Mouse (Mus musculus) neural tube, embryonic 11.5 days (tissue): ENCODE measurements around the gene Hist1h4b. TPM values are rescaled to one million over a fixed set of nuclear protein-coding genes. Genes with fewer than 3 reads are reported as not detected.
"Not testable (repeated sequence)": the region's sequence is repeated elsewhere in the genome, so short reads cannot be mapped to it uniquely, and the experiment has no call there.

ENCODE experiments used
- ATAC-seq: fragments of 200-750 bp; cut with Nextera tagmentation; 2 replicates; pipeline ENCODE4 v1.8.0; 2017; ENCODE audit warnings: moderate number of reproducible peaks, mild to moderate bottlenecking, moderate TSS enrichment, moderate library complexity; ENCODE audit not compliant: insufficient read depth, low FRiP score, low TSS enrichment
- DNase-seq: peaks from one replicate; pipeline ENCODE4 v3.0.0-alpha.2; 2015; ENCODE audit warnings: low spot score
- H3K27ac ChIP-seq: fragments of 300-500 bp; sonication (generic); 2 replicates; pipeline ENCODE4 v1.5.1; 2014; ENCODE audit warnings: low read depth, mild to moderate bottlenecking, low read length
- H3K27me3 ChIP-seq: fragments of 300-500 bp; sonication (generic); 2 replicates; pipeline ENCODE4 v1.6.1; 2014; ENCODE audit warnings: mild to moderate bottlenecking, low read length, mixed read lengths; ENCODE audit not compliant: control insufficient read depth, insufficient read depth
- H3K36me3 ChIP-seq: fragments of 300-500 bp; sonication (generic); 2 replicates; pipeline ENCODE4 v1.6.1; 2014; ENCODE audit warnings: mild to moderate bottlenecking, low read length, moderate library complexity, mixed read lengths; ENCODE audit not compliant: control insufficient read depth, insufficient read depth
- H3K4me1 ChIP-seq: fragments of 300-500 bp; sonication (generic); 2 replicates; pipeline ENCODE4 v1.6.1; 2014; ENCODE audit warnings: low read length, mixed read lengths; ENCODE audit not compliant: control insufficient read depth, insufficient read depth
- H3K4me2 ChIP-seq: fragments of 300-500 bp; sonication (generic); 2 replicates; pipeline ENCODE4 v1.6.1; 2014; ENCODE audit warnings: low read depth, mild to moderate bottlenecking, moderate library complexity
- H3K4me3 ChIP-seq: fragments of 300-500 bp; sonication (generic); 2 replicates; pipeline ENCODE4 v1.5.1; 2014; ENCODE audit warnings: low read depth, low read length
- H3K9ac ChIP-seq: fragments of 300-500 bp; sonication (generic); 2 replicates; pipeline ENCODE4 v1.6.1; 2014; ENCODE audit warnings: mild to moderate bottlenecking, low read length
- H3K9me3 ChIP-seq: fragments of 300-500 bp; sonication (generic); 2 replicates; pipeline ENCODE4 v1.6.1; 2016; ENCODE audit warnings: low read length; ENCODE audit not compliant: control insufficient read depth
- WGBS: fragments of 180-500 bp; shearing (Covaris S2); extraction: QIAGEN DNeasy Blood & Tissue Kit; methylation state at CpG from one replicate; pipeline ENCODE4 v1.1.7; 2014; 5-methylcytosine and 5-hydroxymethylcytosine counted together
- polyA plus RNA-seq: library from polyadenylated mRNA; unstranded; fragments of >200 nt; fragmentation: Nextera tagmentation; extraction: Ambion mirVana; gene quantifications from 2 replicates; pipeline ENCODE4 v1.2.1, GENCODE M21; 2014

Hist1h4b gene
- polyA plus RNA-seq, 1 experiment from 2014 or later: 4.3 TPM

DNA sequence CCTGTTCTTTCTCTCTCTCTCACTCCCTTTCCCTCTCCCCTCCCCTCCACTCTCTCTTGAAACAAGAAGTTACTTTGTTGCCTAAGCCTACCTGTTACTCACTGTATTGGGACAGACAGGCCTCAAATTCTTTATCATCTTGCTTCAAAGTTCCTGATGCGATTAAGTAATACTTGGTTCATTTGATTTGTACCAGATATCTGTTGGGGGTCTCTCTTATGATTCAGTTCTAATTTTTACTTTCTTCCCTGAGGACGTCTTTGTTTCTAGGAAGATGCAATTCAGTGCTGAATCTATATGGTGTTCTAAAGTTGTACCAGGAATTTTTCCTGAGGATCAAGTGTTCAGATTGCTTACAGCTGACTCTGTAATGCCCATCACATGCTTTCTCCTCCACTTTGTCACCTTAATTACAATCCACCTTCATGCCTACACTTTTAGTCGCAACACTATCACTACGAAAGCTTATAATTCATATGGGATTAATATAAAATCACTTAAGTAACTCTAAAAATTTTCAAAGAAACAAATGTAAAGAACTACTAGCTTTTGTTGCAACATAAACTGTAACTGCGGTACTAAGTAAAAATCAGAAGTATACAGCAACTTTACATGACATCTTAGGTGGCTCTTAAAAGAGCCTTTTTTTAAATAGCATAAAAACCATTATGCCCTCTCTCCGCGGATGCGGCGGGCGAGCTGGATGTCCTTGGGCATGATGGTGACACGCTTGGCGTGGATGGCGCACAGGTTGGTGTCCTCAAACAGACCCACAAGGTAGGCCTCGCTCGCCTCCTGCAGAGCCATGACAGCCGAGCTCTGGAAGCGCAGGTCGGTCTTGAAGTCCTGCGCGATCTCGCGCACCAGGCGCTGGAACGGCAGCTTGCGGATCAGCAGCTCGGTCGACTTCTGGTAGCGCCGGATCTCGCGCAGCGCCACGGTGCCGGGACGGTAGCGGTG is 12.1 kb upstream of the Hist1h4b start:
- peak overlapping the region; percentile 60 for H3K9ac ChIP-seq

DNA sequence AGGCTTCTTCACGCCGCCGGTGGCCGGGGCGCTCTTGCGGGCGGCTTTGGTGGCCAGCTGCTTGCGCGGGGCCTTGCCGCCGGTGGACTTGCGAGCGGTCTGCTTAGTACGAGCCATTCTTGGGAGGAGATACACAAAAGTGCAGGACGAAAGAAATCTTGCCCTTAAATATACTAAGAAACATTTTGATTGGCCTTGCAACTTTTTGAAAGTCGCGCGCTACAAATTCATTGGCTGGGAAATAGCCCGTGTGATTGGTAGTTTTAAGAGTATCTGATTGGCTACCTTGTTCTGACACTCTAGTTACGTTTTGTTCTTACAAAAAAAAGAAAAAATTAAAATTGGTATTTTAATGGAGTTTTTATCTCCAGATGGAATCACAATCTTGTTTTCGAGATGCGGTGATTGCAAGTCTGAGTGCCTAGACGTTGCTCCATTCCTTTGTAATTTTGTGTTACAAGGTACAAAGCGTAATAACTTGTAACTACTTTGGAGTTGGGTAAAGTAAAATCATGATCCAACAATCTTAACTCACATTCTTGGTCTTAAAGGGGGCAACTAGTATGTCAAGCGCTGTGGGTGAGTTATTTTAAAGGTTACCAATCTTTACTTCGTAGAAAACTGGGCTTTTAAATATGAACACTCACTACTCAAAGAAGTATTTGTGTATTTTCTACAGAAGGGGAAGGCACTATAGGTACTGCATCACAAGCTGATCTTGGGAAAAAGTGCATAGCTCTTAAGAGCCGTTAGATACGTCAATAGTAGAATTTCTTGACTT is 11.2 kb upstream of the Hist1h4b start, which contains the start of gene Hist1h3c:
Gene Hist1h3c, minus strand, starts transcription at position 222 of the 781 bp plus-strand sequence.
- Histone ChIP-seq H3K4me2 (peak within 1 kb of the TSS; percentile 58), H3K4me1 (peaks cover 13% of the 10 kb centered on the region; the same call in 1 of the 2 replicates), H3K4me3 (peak within 1 kb of the TSS; percentile 36), H3K9ac (peak within 1 kb of the TSS; percentile 63), H3K36me3 (no peaks in the 10 kb centered on the region), H3K9me3 (no peaks in the 10 kb centered on the region), H3K27ac (peak within 1 kb of the TSS; percentile 98), H3K27me3 (no peaks in the 10 kb centered on the region)
- DNase-seq (peak; percentile 87), ATAC-seq (peak; percentile 76)
- WGBS: under 1% methylated on average over 24 of the region's 28 CpGs

More for the DNA sequence above, 12.1 kb upstream of the Hist1h4b start:
- no peak for ATAC-seq
- WGBS: 3% methylated on average over 20 of the region's 36 CpGs
- Histone ChIP-seq H3K27ac (peak overlapping the region; percentile 70; the same call in 1 of the 2 replicates), H3K4me1 (peaks cover 16% of the 10 kb centered on the region; the same call in 1 of the 2 replicates), H3K4me2 (peak overlapping the region; percentile 58), H3K9me3 (no peaks in the 10 kb centered on the region), H3K36me3 (no peaks in the 10 kb centered on the region), H3K4me3 (peak overlapping the region; percentile 32), H3K27me3 (no peaks in the 10 kb centered on the region)
- no peak for DNase-seq

DNA sequence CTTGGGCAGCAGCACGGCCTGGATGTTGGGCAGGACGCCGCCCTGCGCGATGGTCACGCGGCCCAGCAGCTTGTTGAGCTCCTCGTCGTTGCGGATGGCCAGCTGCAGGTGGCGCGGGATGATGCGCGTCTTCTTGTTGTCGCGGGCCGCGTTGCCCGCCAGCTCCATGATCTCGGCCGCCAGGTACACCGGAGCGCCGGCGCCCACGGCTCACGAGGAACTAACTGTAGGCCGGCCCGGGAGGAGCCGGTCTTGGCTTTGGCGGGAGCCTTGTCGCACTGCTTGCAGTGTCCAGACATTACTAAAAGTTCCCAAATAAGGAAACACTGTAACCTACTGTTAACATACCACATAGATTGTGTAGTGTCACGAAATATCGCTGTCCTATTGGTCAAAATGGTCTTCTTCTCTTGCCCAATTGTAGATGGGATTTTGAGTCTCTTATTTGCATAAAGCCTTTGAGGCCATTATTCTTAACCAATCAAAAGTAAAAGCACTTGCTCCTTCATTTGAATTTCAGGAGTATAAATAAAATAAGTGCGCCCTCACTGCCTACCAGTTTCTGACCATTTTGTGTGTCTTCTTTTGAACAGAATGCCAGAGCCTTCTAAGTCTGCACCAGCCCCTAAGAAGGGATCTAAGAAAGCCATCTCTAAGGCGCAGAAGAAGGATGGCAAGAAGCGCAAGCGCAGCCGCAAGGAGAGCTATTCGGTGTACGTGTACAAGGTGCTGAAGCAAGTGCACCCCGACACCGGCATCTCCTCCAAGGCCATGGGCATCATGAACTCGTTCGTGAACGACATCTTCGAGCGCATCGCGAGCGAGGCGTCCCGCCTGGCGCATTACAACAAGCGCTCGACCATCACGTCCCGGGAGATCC is 10.4 kb upstream of the Hist1h4b start, which contains the start of gene Hist1h2bb:
Gene Hist1h2bb, plus strand, starts transcription at position 534 of the 880 bp plus-strand sequence.
- Histone ChIP-seq H3K4me3 (peak within 1 kb of the TSS; percentile 36), H3K4me2 (peak within 1 kb of the TSS; percentile 58), H3K27ac (peak within 1 kb of the TSS; percentile 98), H3K9ac (peak within 1 kb of the TSS; percentile 63), H3K4me1 (peaks cover 13% of the 10 kb centered on the region; the same call in 1 of the 2 replicates)
- DNase-seq: peak; percentile 82
- H3K36me3 ChIP-seq, H3K9me3 ChIP-seq, H3K27me3 ChIP-seq: not testable (repeated sequence)
- peak; percentile 89 for ATAC-seq
- under 1% methylated on average over 36 of the region's 58 CpGs for WGBS

DNA sequence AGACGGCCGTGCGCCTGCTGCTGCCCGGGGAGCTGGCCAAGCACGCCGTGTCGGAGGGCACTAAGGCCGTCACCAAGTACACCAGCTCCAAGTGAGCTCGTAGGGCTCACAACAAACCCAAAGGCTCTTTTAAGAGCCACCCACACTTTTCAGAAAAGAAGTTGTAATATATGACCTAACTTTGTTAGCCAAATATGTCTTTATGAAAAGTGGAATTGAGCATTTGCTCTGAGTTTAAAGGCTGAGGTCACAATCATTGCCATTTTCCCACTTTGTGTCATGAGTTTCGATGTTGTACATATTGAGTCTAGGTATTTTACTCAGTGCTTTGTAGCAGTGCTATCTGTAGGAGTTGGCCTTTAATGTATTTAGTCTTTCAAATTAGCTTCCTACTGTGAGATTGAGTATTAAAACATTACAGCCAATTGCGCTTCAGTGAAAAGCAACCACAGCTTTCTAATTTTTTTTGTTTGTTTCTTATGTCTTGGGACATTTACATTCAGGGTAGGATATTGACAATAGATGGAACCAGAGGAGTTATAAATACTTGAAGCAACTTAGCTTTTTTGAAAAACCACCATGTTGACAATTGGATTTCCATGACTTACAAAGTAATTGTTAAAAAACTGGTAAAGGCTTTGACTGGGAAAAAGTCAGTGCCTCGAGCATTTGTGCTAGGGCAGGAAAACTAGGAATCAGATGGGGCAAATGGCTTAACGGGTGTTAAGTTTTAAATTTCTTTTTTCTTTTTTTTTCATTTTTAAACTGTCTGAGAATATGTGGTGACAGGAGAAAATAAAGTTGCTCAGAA is 9.5 kb upstream of the Hist1h4b start:
- peak; percentile 36 for DNase-seq
- no peaks in the 10 kb centered on the region for H3K36me3 ChIP-seq
- ATAC-seq: peak; percentile 7; the same call in 1 of the 2 replicates

DNA sequence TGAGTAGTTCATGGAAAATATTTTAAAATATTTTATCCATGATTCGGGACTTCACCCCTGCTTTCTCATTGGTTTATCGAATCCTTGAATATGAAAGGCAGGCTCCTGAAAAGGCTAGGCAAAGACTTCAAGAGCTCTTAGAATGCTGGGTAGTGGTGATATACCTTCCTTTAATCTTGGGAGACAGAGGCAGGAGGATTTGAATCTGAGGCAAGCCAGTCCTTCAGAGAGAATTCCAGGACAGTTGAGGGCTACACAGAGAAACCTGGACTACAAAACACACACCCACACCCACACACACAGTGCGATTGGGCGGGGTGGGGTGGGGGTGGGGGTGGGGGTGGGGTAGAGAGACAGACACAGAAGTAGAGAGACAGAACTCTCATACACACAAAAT is 8.9 kb upstream of the Hist1h4b start:
- Histone ChIP-seq H3K36me3 (no peaks in the 10 kb centered on the region), H3K27me3 (no peaks in the 10 kb centered on the region), H3K4me2 (peak overlapping the region; percentile 58), H3K9ac (peak overlapping the region; percentile 40), H3K4me3 (no peak overlapping the region), H3K4me1 (peaks cover 13% of the 10 kb centered on the region; the same call in 1 of the 2 replicates), H3K9me3 (no peaks in the 10 kb centered on the region), H3K27ac (peak overlapping the region; percentile 98)
- ATAC-seq (no peak), DNase-seq (peak; percentile 31)
- 7% methylated on average over 4 of the region's 4 CpGs for WGBS

More for the DNA sequence above, 9.5 kb upstream of the Hist1h4b start:
- Histone ChIP-seq H3K9ac (peak overlapping the region; percentile 63), H3K9me3 (no peaks in the 10 kb centered on the region), H3K27ac (peak overlapping the region; percentile 98), H3K4me3 (peak overlapping the region; percentile 36), H3K27me3 (no peaks in the 10 kb centered on the region), H3K4me2 (peak overlapping the region; percentile 58), H3K4me1 (peaks cover 13% of the 10 kb centered on the region; the same call in 1 of the 2 replicates)
- WGBS: 3% methylated on average over 10 of the region's 13 CpGs

DNA sequence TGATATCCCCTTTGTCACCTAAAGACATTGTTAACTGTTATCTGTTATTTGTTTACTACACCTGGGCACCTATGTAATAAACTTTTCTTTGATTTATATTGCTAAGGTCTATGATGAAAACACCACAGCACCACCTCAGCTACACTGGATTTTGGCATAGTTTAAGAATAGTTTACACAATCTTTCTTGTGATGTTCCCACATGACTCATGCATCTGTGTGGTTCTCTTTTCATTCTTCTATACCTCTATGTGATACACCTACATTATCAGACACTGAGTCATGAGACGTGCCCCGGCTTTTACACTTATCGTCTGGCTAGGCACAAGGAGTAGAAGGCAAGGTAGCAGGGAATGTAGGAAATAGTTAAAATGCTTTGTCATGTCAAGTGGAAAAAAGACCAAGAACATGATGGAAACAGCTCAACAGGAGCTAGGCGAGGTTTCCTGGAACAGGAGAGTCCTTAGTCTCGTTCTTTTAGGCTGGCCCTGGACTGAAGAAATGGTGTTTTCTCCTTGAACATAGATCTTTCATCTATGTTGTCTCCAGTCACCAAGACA is 7.2 kb upstream of the Hist1h4b start:
- no peak overlapping the region for H3K4me2 ChIP-seq

DNA sequence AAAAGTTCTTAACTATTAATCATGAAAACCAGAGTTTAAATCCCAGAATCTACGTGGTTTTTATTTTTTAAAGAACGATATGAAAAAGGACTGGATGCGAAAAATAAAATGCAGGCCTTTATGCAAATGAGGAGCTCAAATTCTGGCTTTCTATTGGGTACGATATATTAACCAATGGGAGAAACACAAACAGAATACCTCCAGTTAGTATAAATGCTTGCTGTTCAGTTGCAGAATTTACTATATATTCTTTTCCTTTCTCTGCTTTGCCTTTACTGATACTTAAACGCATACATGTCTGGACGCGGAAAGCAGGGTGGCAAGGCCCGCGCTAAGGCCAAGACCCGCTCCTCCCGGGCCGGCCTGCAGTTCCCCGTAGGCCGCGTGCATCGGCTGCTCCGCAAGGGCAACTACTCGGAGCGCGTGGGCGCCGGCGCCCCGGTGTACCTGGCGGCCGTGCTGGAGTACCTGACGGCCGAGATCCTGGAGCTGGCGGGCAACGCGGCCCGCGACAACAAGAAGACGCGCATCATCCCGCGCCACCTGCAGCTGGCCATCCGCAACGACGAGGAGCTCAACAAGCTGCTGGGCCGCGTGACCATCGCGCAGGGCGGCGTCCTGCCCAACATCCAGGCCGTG is 5.9 kb upstream of the Hist1h4b start, which contains the start of gene Hist1h2ab:
Gene Hist1h2ab, plus strand, starts transcription at position 288 of the 639 bp plus-strand sequence.
- H3K9me3 ChIP-seq, H3K36me3 ChIP-seq, H3K27me3 ChIP-seq, H3K4me1 ChIP-seq: not testable (repeated sequence)
- peak within 1 kb of the TSS; percentile 85 for H3K27ac ChIP-seq
- peak within 1 kb of the TSS; percentile 36 for H3K4me3 ChIP-seq
- peak within 1 kb of the TSS; percentile 40 for H3K4me2 ChIP-seq
- H3K9ac ChIP-seq: peak within 1 kb of the TSS; percentile 46
- under 1% methylated on average over 25 of the region's 47 CpGs for WGBS
- ATAC-seq (peak; percentile 35), DNase-seq (peak; percentile 82)

More for the DNA sequence above, 7.2 kb upstream of the Hist1h4b start:
- Histone ChIP-seq H3K27ac (peak overlapping the region; percentile 42; the same call in 1 of the 2 replicates), H3K9me3 (no peaks in the 10 kb centered on the region), H3K36me3 (no peaks in the 10 kb centered on the region), H3K4me3 (no peak overlapping the region), H3K4me1 (peaks cover 8% of the 10 kb centered on the region; the same call in 1 of the 2 replicates), H3K27me3 (no peaks in the 10 kb centered on the region), H3K9ac (no peak overlapping the region)
- DNase-seq (no peak), ATAC-seq (no peak)
- WGBS: 92% methylated on average over 5 of the region's 5 CpGs
